7 mouse cellular contexts compared by ENCODE assay signal in the genomic region with DNA sequence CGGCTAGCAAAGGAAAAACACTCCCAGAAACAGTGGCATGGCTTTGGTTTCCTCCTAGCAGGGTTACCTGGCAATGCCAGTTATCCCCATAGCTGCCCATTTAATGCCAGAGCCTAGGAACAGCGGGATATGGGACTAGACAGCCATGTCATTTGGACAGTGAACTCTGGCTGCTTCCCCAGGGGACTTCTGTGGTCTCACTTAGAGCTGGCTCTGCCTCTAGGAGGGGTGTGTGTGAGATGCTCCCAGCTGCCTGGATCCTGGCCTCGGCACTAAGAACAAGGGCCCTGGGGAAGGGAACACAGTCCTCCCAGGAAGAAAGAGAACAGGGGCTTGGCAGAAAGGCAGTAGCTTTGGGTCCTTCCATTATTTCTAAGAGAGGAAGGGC.
A peak's percentile ranks its signal among the peaks of the same experiment; 100 is the strongest.
DNase-seq lines count a peak whose midpoint lies in the region; ATAC-seq and TF ChIP-seq lines count a peak whose summit lies in the region.

No protein-coding gene starts in this region.

- peaks cover 35% of the 10 kb centered on the region for H3K4me1 ChIP-seq in embryonic facial prominence, embryonic 13.5 days
- H3K4me1 ChIP-seq in hindbrain, embryonic 16.5 days (ENCODE audit: control insufficient read depth, insufficient read depth, low read depth, low read length) = peaks cover 51% of the 10 kb centered on the region
- peaks cover 48% of the 10 kb centered on the region for H3K4me1 ChIP-seq in olfactory bulb, adult 2 months (ENCODE audit: control insufficient read depth, insufficient read depth, low read length)

- no peaks in the 10 kb centered on the region for H3K9me3 ChIP-seq in embryonic facial prominence, embryonic 13.5 days
- H3K9me3 ChIP-seq in hindbrain, embryonic 16.5 days (ENCODE audit: control insufficient read depth, low read length) = no peaks in the 10 kb centered on the region

- DNase-seq in layer of hippocampus, adult 2 months (ENCODE audit: low spot score in 2 of 2) = no peak
- DNase-seq in layer of hippocampus, adult 9-11 months = no peak
- no peak for DNase-seq in adrenal gland, adult 8-10 months
- DNase-seq in thymus, postnatal 0 days (ENCODE audit: low spot score) = no peak

- peak overlapping the region; percentile 77 for H3K4me2 ChIP-seq in embryonic facial prominence, embryonic 13.5 days
- H3K4me2 ChIP-seq in hindbrain, embryonic 16.5 days (ENCODE audit: low read length) = peak overlapping the region; percentile 89

- H3K4me3 ChIP-seq in layer of hippocampus, adult 2 months = peak overlapping the region; percentile 54
- H3K4me3 ChIP-seq in embryonic facial prominence, embryonic 13.5 days = peak overlapping the region; percentile 52
- H3K4me3 ChIP-seq in hindbrain, embryonic 16.5 days (ENCODE audit: low read length) = peak overlapping the region; percentile 66
- H3K4me3 ChIP-seq in olfactory bulb, adult 2 months (ENCODE audit: insufficient read depth, low read depth, low read length) = peak overlapping the region; percentile 50

- no peak for ATAC-seq in embryonic facial prominence, embryonic 13.5 days (ENCODE audit: insufficient number of reproducible peaks, insufficient read depth, low FRiP score, low TSS enrichment, low read depth)
- ATAC-seq in hindbrain, embryonic 16.5 days = peak; percentile 40

- H3K27me3 ChIP-seq in embryonic facial prominence, embryonic 13.5 days = no peaks in the 10 kb centered on the region
- no peaks in the 10 kb centered on the region for H3K27me3 ChIP-seq in hindbrain, embryonic 16.5 days (replicated peaks; ENCODE audit: control insufficient read depth, insufficient read depth, low read length)

- no peak for TF ChIP-seq CTCF in layer of hippocampus, adult 2 months (conservative IDR thresholded peaks at IDR 0.05)
- no peak for TF ChIP-seq CTCF in olfactory bulb, adult 2 months (IDR thresholded peaks at IDR 0.05; ENCODE audit: insufficient read depth, low read depth, low read length)

- H3K36me3 ChIP-seq in embryonic facial prominence, embryonic 13.5 days = 0 out of 2 replicates have a peak, but pooled peaks cover 3% of the 10 kb centered on the region
- H3K36me3 ChIP-seq in hindbrain, embryonic 16.5 days (ENCODE audit: control insufficient read depth, insufficient read depth, low read length) = no peaks in the 10 kb centered on the region

- 16% methylated on average over 3 of the region's 3 CpGs for WGBS in embryonic facial prominence, embryonic 13.5 days
- WGBS in hindbrain, embryonic 16.5 days = 4% methylated on average over 3 of the region's 3 CpGs
- 18% methylated on average over 3 of the region's 3 CpGs for WGBS in olfactory bulb, adult 2 months

- H3K27ac ChIP-seq in layer of hippocampus, adult 2 months = peak overlapping the region; percentile 79
- peak overlapping the region; percentile 77; the same call in 1 of the 2 replicates for H3K27ac ChIP-seq in embryonic facial prominence, embryonic 13.5 days
- peak overlapping the region; percentile 96 for H3K27ac ChIP-seq in hindbrain, embryonic 16.5 days (ENCODE audit: low read depth, low read length)
- H3K27ac ChIP-seq in olfactory bulb, adult 2 months (ENCODE audit: insufficient read depth, low read depth, low read length) = peak overlapping the region; percentile 65

- TF ChIP-seq POLR2A in olfactory bulb, adult 2 months (IDR thresholded peaks at IDR 0.05; ENCODE audit: insufficient read depth, low read depth, low read length) = no peak

- peak overlapping the region; percentile 79 for H3K9ac ChIP-seq in embryonic facial prominence, embryonic 13.5 days
- H3K9ac ChIP-seq in hindbrain, embryonic 16.5 days (ENCODE audit: low read depth, low read length) = peak overlapping the region; percentile 89
